Mouse (Mus musculus) inflammation-experienced regulatory T-cells (primary cell): ENCODE measurements around the gene Erlin1. TPM values are rescaled to one million over a fixed set of nuclear protein-coding genes. Genes with fewer than 3 reads are reported as not detected.

ENCODE experiments used
- polyA plus RNA-seq, 2 experiments: library from polyadenylated mRNA; unstranded; fragments of 100-300 nt; shearing (Covaris generic); gene quantifications; one replicate each; pipeline ENCODE4 v1.2.1; 2017

The Erlin1 gene
- polyA plus RNA-seq = 10 to 100 TPM in 1 of 2 experiments, 1 to 10 TPM in 1; 9.7 to 12.9 TPM

GRCm38 (mm10) chr19:44069121-44069913, at the start of gene Erlin1:
Gene Erlin1 (minus strand): TSS chr19:44069785.

GRCm38 (mm10) chr19:44106831-44107660, 37.5 kb upstream of the Erlin1 start, which contains the start of gene Chuk:
Gene Chuk (minus strand): TSS chr19:44107480.

GRCm38 (mm10) chr19:44028972-44029371, 40.6 kb downstream of the Erlin1 start, which contains the start of gene Cyp2c23:
Gene Cyp2c23 (minus strand): TSS chr19:44029208.

GRCm38 (mm10) chr19:43986069-43986794, 83.4 kb downstream of the Erlin1 start, which contains the start of gene Cpn1:
Gene Cpn1 (minus strand): TSS chr19:43986556.

Other genes with a start within 250 kb of the Erlin1 start
- gene Dnmbp, start 129.6 kb downstream of the Erlin1 start, polyA plus RNA-seq = 10 to 100 TPM in 1 of 2 experiments, 1 to 10 TPM in 1; 7.0 to 10.1 TPM
- gene Cpn1, start 83.2 kb downstream of the Erlin1 start, polyA plus RNA-seq = under 1 TPM in 1 of 2 experiments, not detected in 1; 0.44 TPM
- gene Cyp2c23, start 40.6 kb downstream of the Erlin1 start, polyA plus RNA-seq = under 1 TPM; 0.24 to 0.45 TPM
- 10 to 100 TPM; 72.9 to 80.4 TPM for gene Chuk, start 37.7 kb upstream of the Erlin1 start, polyA plus RNA-seq
- 10 to 100 TPM; 30.4 to 39.2 TPM for gene Cwf19l1, start 66.1 kb upstream of the Erlin1 start, polyA plus RNA-seq
- gene Bloc1s2, start 76.7 kb upstream of the Erlin1 start, polyA plus RNA-seq = 100 to 1,000 TPM; 110 to 135 TPM
- 1 to 10 TPM in 1 of 2 experiments, under 1 TPM in 1; 0.13 to 1.0 TPM for gene Pkd2l1, start 122.7 kb upstream of the Erlin1 start, polyA plus RNA-seq
- gene Scd3, start 133.5 kb upstream of the Erlin1 start, polyA plus RNA-seq = under 1 TPM; 0.05 to 0.53 TPM
- gene Scd2, start 223.9 kb upstream of the Erlin1 start, polyA plus RNA-seq = 10 to 100 TPM; 40.0 to 40.1 TPM